Mouse (Mus musculus) cerebellum, adult 8-10 months (tissue): ENCODE data around the gene Dync2li1.

Experiments
- DNase-seq: peaks from one replicate; pipeline ENCODE4 v3.0.0; 2022

Gene Dync2li1

DNA sequence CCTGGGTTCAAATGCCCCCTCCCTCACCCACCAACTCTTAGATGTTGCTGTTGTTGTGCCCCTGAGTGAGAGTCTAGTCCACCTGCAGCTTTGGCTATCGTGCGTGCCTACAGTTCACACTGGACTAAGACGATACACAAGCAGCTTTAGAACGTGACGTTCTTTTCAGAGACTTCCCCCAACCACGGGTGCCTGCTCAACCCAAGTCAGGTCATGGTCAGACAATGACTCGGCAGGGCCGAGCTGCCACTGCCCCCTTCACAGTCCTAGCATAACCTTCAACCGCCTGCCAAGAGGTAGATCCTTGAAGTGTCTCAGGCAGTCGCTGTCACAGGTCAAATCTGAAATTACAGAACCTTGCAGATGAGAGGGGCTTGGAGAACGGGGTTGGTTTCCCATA is 62.5 kb downstream of the Dync2li1 start:
- DNase-seq = no peak

DNA sequence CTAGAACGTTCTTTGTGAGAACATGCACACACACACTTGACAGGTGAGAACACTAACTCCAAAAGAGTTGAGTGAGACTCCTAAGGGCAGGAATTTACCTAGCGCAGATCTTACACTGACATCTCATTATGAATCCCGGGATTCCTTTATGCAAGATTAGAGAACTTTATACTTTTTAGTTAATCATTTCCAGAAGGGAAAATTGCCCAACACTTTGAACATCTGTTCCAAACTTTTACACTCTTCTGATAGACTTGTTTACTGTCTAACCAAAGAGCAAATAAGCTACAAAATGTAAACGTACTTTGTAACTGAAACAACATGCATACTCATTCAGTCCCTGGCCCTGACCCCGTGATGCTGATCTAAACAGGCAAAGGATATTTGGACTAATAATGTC is 63.0 kb downstream of the Dync2li1 start:
- no peak for DNase-seq

DNA sequence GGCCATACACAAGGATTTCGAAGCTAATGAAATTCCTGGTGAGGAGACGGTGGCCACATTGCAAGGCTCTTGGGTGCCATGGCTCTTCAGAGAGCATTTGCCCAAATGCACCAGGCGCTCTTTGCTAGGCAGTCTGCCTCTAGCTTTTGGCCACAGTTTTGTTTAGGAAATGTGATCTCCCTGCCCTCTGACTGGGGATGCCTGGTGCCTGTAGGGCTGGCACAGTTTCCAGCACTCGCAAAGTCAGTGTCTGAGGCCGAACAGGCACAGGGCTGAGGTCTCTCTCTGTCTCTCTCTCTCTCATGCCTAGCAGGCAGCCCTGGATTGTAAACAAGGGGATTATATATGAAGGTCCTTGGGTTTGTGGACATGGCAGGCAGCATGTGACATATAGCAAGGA is 63.8 kb downstream of the Dync2li1 start:
- DNase-seq = no peak

DNA sequence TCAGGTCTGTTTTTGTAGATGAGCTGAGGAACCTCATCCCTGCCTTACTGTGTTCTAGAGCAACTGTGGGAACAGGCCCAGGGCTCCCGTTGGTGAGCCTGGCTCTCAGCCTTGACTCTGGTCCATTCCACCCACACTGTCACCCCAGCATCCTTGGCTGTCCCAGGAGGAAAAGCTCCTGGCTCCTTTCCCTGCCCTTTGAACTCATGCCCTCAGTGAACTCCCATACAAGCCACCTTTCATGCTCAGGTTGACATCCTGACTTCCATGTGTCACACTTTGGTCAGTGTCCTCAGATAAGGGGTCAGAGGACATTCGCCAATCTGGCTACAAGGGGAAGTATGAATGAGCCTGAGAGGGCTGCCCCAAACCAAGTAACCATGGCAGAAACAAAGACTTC is 67.4 kb downstream of the Dync2li1 start:
- no peak for DNase-seq

DNA sequence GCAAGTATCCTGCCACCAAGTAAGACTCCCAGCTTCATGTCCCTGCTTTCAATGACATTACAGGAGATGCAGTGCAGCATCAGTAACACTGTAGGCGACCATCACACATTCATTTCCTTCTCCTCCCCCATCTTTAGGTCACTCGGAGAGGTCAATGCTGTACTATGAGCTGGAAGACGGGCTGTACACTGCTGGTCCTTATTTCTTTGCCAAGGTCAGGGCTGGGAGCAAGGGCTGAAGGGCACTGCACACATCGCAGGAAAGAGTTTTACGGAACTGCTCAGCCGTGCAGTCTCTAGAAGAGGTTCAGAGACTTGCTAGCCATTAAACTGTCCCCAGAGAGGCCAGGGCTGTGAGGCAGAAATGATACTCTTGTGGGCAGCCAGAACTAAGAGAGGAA is 70.2 kb downstream of the Dync2li1 start:
- no peak for DNase-seq

GRCm38 (mm10) chr17:84698727-84699126 is 72.4 kb downstream of the Dync2li1 start:
- DNase-seq = peak; percentile 38
